Mouse (Mus musculus) kidney, postnatal 0 days (tissue): ENCODE measurements at regions not wholly inside any gene's neighbourhood (a gene's known extent, or its start where the extent isn't known, plus 50 kb on each side); places are given as distances from the start of the nearest gene placed in this dataset.

Source experiments
- ATAC-seq: fragments of 200-750 bp; cut with Nextera tagmentation; replicated peaks from 2 replicates; pipeline ENCODE4 v1.8.0; 2017; ENCODE audit warnings: low read depth, moderate number of reproducible peaks, moderate TSS enrichment, moderate library complexity; ENCODE audit not compliant: low FRiP score
- DNase-seq: peaks from one replicate; pipeline ENCODE4 v3.0.0-alpha.2; 2016; ENCODE audit warnings: low spot score
- H3K27ac ChIP-seq: fragments of 300-500 bp; sonication (generic); 2 replicates; pipeline ENCODE4 v1.5.1; 2014; ENCODE audit warnings: mild to moderate bottlenecking
- H3K27me3 ChIP-seq: fragments of 300-500 bp; sonication (generic); 2 replicates; pipeline ENCODE4 v1.6.1; 2014; ENCODE audit warnings: low read length, mixed read lengths; ENCODE audit not compliant: insufficient read depth
- H3K36me3 ChIP-seq: fragments of 300-500 bp; sonication (generic); 2 replicates; pipeline ENCODE4 v1.6.1; 2014; ENCODE audit warnings: low read length, mixed read lengths; ENCODE audit not compliant: insufficient read depth
- H3K4me1 ChIP-seq: fragments of 300-500 bp; sonication (generic); replicated peaks from 2 replicates; pipeline ENCODE4 v1.6.1; 2014; ENCODE audit warnings: antibody characterized with exemption, low read length, mixed read lengths; ENCODE audit not compliant: insufficient read depth
- H3K4me2 ChIP-seq: fragments of 300-500 bp; sonication (generic); 2 replicates; pipeline ENCODE4 v1.6.1; 2014; ENCODE audit warnings: mild to moderate bottlenecking, low read length, moderate library complexity, mixed read lengths
- H3K4me3 ChIP-seq: fragments of 300-500 bp; sonication (generic); replicated peaks from 2 replicates; pipeline ENCODE4 v1.5.1; 2014; ENCODE audit warnings: low read depth, low read length
- H3K9ac ChIP-seq: fragments of 300-500 bp; sonication (generic); 2 replicates; pipeline ENCODE4 v1.6.1; 2014; ENCODE audit warnings: low read depth, low read length
- H3K9me3 ChIP-seq: fragments of 300-500 bp; sonication (generic); replicated peaks from 2 replicates; pipeline ENCODE4 v1.6.1; 2016; ENCODE audit warnings: low read length, inconsistent platforms, mixed read lengths
- CTCF ChIP-seq: IDR thresholded peaks from 2 replicates; pipeline ENCODE4 v1.5.1; 2016; ENCODE audit warnings: antibody characterized with exemption, low read depth, mild to moderate bottlenecking, moderate library complexity
- WGBS: fragments of 180-500 bp; shearing (Covaris S2); extraction: QIAGEN DNeasy Blood & Tissue Kit; methylation state at CpG from one replicate; pipeline ENCODE4 v1.1.7; 2014; 5-methylcytosine and 5-hydroxymethylcytosine counted together

GRCm38 (mm10) chr12:105274866-105275265 lies 52.3 kb upstream of the Tcl1 start:
- H3K4me1 ChIP-seq: no peaks in the 10 kb centered on the region
- no peak overlapping the region for H3K9ac ChIP-seq
- ATAC-seq (no peak), DNase-seq (no peak)
- no peak overlapping the region for H3K27ac ChIP-seq
- no peaks in the 10 kb centered on the region for H3K9me3 ChIP-seq
- no peak overlapping the region for H3K4me2 ChIP-seq
- H3K4me3 ChIP-seq: no peak overlapping the region
- no peaks in the 10 kb centered on the region for H3K27me3 ChIP-seq
- no peaks in the 10 kb centered on the region for H3K36me3 ChIP-seq
- 56% methylated on average over 5 of the region's 5 CpGs for WGBS
- no peak for TF ChIP-seq CTCF

- Histone ChIP-seq H3K27me3 (no peaks in the 10 kb centered on the region), H3K4me3 (no peak overlapping the region), H3K36me3 (no peaks in the 10 kb centered on the region), H3K4me1 (no peaks in the 10 kb centered on the region), H3K9ac (no peak overlapping the region), H3K27ac (no peak overlapping the region), H3K9me3 (no peaks in the 10 kb centered on the region), H3K4me2 (no peak overlapping the region)
- DNase-seq (peak; percentile 76), ATAC-seq (peak; percentile 71; the same call in 1 of the 2 replicates)
- TF ChIP-seq CTCF: no peak
- WGBS: 13% methylated on average over 10 of the region's 10 CpGs
Observed at GRCm38 (mm10) chr12:105280076-105280475, 53.6 kb upstream of the Tunar start.

GRCm38 (mm10) chr12:105281070-105281469 lies 52.6 kb upstream of the Tunar start:
- no peaks in the 10 kb centered on the region for H3K36me3 ChIP-seq
- DNase-seq (peak; percentile 17), ATAC-seq (no peak)
- H3K4me1 ChIP-seq: no peaks in the 10 kb centered on the region
- no peaks in the 10 kb centered on the region for H3K27me3 ChIP-seq
- no peak overlapping the region for H3K9ac ChIP-seq
- H3K27ac ChIP-seq: no peak overlapping the region
- H3K9me3 ChIP-seq: no peaks in the 10 kb centered on the region
- no peak overlapping the region for H3K4me3 ChIP-seq
- H3K4me2 ChIP-seq: no peak overlapping the region
- TF ChIP-seq CTCF: no peak
- WGBS: 33% methylated on average over 8 of the region's 8 CpGs

GRCm38 (mm10) chr12:105282091-105282490 lies 51.6 kb upstream of the Tunar start:
- H3K4me1 ChIP-seq: no peaks in the 10 kb centered on the region
- no peaks in the 10 kb centered on the region for H3K9me3 ChIP-seq
- 52% methylated on average over 7 of the region's 7 CpGs for WGBS
- DNase-seq (no peak), ATAC-seq (no peak)
- no peaks in the 10 kb centered on the region for H3K27me3 ChIP-seq
- H3K4me2 ChIP-seq: no peak overlapping the region
- TF ChIP-seq CTCF: no peak
- H3K27ac ChIP-seq: no peak overlapping the region
- no peaks in the 10 kb centered on the region for H3K36me3 ChIP-seq
- no peak overlapping the region for H3K9ac ChIP-seq
- H3K4me3 ChIP-seq: no peak overlapping the region
